Mouse (Mus musculus) stomach, embryonic 14.5 days (tissue): ENCODE results near the gene Gm20532. TPM values are rescaled to one million over a fixed set of nuclear protein-coding genes. Genes with fewer than 3 reads are reported as not detected.
A peak's percentile ranks its signal among the peaks of the same experiment; 100 is the strongest.

ENCODE experiments used
- ATAC-seq: fragments of 200-750 bp; cut with Nextera tagmentation; 2 replicates; pipeline ENCODE4 v1.8.0; 2017; ENCODE audit warnings: low read depth, moderate TSS enrichment; ENCODE audit not compliant: insufficient number of reproducible peaks, insufficient read depth, low FRiP score
- H3K27ac ChIP-seq: fragments of 300-500 bp; sonication (generic); 2 replicates; pipeline ENCODE4 v1.5.1; 2014; ENCODE audit warnings: mild to moderate bottlenecking, low read length, moderate library complexity, mixed read lengths
- H3K27me3 ChIP-seq: fragments of 300-500 bp; sonication (generic); 2 replicates; pipeline ENCODE4 v1.6.1; 2014; ENCODE audit warnings: low read length, control low read depth, mixed read lengths; ENCODE audit not compliant: control insufficient read depth, insufficient read depth
- H3K36me3 ChIP-seq: fragments of 300-500 bp; sonication (generic); 2 replicates; pipeline ENCODE4 v1.6.1; 2014; ENCODE audit warnings: mild to moderate bottlenecking, control low read depth, low read length, moderate library complexity, mixed read lengths; ENCODE audit not compliant: control insufficient read depth, insufficient read depth
- H3K4me1 ChIP-seq: fragments of 300-500 bp; sonication (generic); 2 replicates; pipeline ENCODE4 v1.6.1; 2014; ENCODE audit warnings: low read length, control low read depth, mixed read lengths; ENCODE audit not compliant: control insufficient read depth, insufficient read depth
- H3K4me2 ChIP-seq: fragments of 300-500 bp; sonication (generic); replicated peaks from 2 replicates; pipeline ENCODE4 v1.6.1; 2014; ENCODE audit warnings: low read depth, low read length, control low read depth
- H3K4me3 ChIP-seq: fragments of 300-500 bp; sonication (generic); 2 replicates; pipeline ENCODE4 v1.5.1; 2014; ENCODE audit warnings: low read depth, low read length, control low read depth
- H3K9ac ChIP-seq: fragments of 300-500 bp; sonication (generic); replicated peaks from 2 replicates; pipeline ENCODE4 v1.6.1; 2014; ENCODE audit warnings: low read depth, mild to moderate bottlenecking, control low read depth, low read length, moderate library complexity, mixed read lengths
- H3K9me3 ChIP-seq: fragments of 300-500 bp; sonication (generic); 2 replicates; pipeline ENCODE4 v1.6.1; 2016; ENCODE audit warnings: low read depth, low read length, control low read depth; ENCODE audit not compliant: control insufficient read depth
- WGBS: fragments of 180-500 bp; shearing (Covaris S2); extraction: QIAGEN DNeasy Blood & Tissue Kit; methylation state at CpG from one replicate; pipeline ENCODE4 v1.1.7; 2014; 5-methylcytosine and 5-hydroxymethylcytosine counted together
- polyA plus RNA-seq: library from polyadenylated mRNA; unstranded; fragments of >200 nt; fragmentation: Nextera tagmentation; extraction: Ambion mirVana; gene quantifications from 2 replicates; pipeline ENCODE4 v1.2.1, GENCODE M21; 2014

Gene Gm20532
- polyA plus RNA-seq, 1 experiment from 2014 or later: not detected

GRCm38 (mm10) chr2:26594461-26594933, 8.1 kb downstream of the Gm20532 start:
- Histone ChIP-seq H3K27ac (peak overlapping the region; percentile 10; the same call in 1 of the 2 replicates), H3K4me1 (no peaks in the 10 kb centered on the region), H3K4me2 (no peak overlapping the region), H3K9ac (no peak overlapping the region), H3K9me3 (no peaks in the 10 kb centered on the region), H3K4me3 (no peak overlapping the region), H3K27me3 (no peaks in the 10 kb centered on the region), H3K36me3 (peaks cover 24% of the 10 kb centered on the region; the same call in 1 of the 2 replicates)
- WGBS: 85% methylated on average over 7 of the region's 7 CpGs
- peak; percentile 12; the same call in 1 of the 2 replicates for ATAC-seq

DNA sequence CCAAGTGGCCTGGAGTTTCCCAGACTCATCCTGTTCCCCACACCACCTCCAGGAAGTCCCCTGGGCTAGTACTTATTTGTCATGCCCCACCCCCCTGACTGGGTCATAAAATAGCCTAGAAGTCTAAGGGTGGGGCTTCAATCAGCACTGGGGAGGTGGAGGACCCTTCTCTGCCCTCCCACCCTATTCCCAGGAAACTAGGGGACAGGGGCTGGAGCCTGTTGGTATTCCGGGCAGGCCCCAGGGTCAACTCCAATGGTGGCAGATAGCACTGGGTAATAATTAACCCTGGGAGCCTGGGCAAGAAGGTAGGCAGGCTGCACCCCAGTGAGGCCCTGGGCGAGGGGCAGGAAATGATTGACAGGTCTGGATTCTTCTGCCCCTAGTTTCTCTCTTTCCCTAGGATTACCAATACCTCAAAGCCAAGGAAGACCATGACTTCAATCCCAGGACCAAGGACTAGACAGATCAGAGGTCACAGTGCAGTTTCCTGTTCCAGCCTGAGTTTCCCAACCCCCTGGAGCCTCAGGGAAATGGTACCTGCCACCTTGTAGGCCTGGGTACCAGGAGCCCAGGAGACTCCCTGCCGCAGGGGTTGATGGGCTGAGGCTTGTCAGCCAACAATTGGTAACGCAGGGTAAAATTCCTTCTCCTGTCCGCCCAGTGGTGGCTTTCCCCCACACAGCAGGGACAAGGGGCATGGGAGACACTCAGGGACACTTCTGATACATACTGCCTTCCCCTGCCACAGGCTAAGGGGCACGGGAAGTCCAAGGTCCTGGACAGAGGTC, 8.7 kb downstream of the Gm20532 start:
- H3K4me2 ChIP-seq: no peak overlapping the region
- H3K4me3 ChIP-seq: no peak overlapping the region
- ATAC-seq: peak; percentile 79
- WGBS: 66% methylated on average over 6 of the region's 6 CpGs
- peak overlapping the region; percentile 39; the same call in 1 of the 2 replicates for H3K27ac ChIP-seq
- no peaks in the 10 kb centered on the region for H3K4me1 ChIP-seq
- no peak overlapping the region for H3K9ac ChIP-seq
- H3K36me3 ChIP-seq: peaks cover 24% of the 10 kb centered on the region; the same call in 1 of the 2 replicates
- H3K9me3 ChIP-seq: no peaks in the 10 kb centered on the region
- no peaks in the 10 kb centered on the region for H3K27me3 ChIP-seq

DNA sequence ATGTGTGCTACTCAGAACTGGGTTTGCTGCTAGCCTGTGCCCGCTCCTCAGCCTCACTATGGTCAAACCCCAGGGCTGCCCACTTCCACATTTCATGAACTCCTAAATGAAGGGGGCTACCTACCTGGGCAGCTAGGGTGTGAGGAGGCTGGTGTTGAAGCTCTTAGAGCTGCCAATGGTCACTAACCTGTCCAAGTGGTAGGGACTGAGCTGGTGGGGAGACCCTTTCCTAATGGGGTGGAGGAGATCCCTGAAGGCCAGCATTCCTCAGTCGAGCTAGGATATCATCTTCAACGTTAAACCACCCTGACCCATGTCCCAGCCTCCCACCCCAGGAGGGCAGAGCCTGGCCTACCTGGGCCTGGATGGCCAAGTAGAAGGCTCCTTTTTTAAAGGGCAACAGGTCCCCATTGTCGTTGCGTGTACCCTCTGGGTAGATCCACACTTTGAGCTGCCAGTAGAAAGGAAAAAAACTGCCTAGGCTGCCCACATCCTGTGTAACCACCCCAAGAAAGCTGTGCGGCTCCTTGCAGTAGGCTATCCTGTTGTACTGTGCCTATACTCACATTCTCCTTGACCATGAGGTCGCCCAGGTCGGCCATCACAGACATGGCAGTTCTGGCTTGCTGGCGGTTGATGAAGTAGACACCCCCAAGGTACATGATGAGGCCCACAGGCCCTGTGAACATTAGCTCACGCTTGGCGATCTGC, 9.4 kb downstream of the Gm20532 start:
- 76% methylated on average over 11 of the region's 11 CpGs for WGBS
- no peaks in the 10 kb centered on the region for H3K27me3 ChIP-seq
- H3K9ac ChIP-seq: no peak overlapping the region
- H3K4me2 ChIP-seq: no peak overlapping the region
- H3K4me3 ChIP-seq: no peak overlapping the region
- H3K36me3 ChIP-seq: peaks cover 24% of the 10 kb centered on the region; the same call in 1 of the 2 replicates
- no peak for ATAC-seq
- H3K27ac ChIP-seq: peak overlapping the region; percentile 39; the same call in 1 of the 2 replicates
- H3K4me1 ChIP-seq: no peaks in the 10 kb centered on the region
- no peaks in the 10 kb centered on the region for H3K9me3 ChIP-seq

DNA sequence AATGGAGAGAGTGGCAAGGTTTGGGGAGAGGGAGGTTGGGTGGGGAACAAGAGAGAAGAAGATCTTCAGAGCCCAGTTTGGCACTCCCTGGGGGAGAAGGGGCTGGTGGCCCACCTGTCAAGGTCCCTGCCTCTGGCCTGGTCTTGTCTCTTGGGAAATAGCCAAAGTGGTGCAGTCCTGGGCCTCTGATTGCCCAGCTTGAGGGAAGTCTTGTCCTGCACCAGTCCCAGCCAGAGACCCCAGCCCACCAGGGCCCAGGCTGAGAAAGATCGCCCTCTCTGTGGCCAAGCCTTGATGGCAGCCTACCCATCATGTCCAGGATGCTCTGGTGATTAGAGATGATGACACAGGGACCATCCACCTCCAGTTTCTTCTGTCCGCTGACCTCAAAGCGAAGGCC, 10.5 kb downstream of the Gm20532 start:
- Histone ChIP-seq H3K4me1 (no peaks in the 10 kb centered on the region), H3K4me3 (no peak overlapping the region), H3K36me3 (peaks cover 23% of the 10 kb centered on the region; the same call in 1 of the 2 replicates), H3K4me2 (no peak overlapping the region), H3K9me3 (no peaks in the 10 kb centered on the region), H3K27me3 (no peaks in the 10 kb centered on the region), H3K27ac (no peak overlapping the region), H3K9ac (no peak overlapping the region)
- 95% methylated on average over 3 of the region's 3 CpGs for WGBS
- no peak for ATAC-seq

DNA sequence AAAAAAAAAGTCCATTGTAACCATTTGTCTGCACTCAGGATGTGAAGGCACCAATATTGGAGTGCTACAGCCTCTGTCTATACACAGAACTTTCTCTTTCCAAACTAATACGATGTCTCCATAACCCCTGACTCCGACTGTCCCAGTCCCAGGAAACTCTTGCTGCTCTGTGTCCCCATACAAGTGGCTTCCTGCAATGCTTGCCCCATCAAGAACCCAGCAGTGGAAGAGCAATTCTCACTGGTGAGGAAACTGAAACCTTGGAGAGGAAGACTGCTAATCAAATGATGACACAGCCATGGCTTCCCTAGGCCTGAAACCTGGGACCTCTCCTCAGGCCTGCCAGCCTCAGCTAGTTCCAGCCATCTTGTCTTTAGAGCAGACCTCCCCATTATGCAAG, 11.4 kb downstream of the Gm20532 start:
- Histone ChIP-seq H3K4me1 (0 out of 2 replicates have a peak, but pooled peaks cover 2% of the 10 kb centered on the region), H3K4me2 (no peak overlapping the region), H3K36me3 (peaks cover 15% of the 10 kb centered on the region; the same call in 1 of the 2 replicates), H3K27ac (no peak overlapping the region), H3K4me3 (no peak overlapping the region), H3K9ac (no peak overlapping the region), H3K27me3 (no peaks in the 10 kb centered on the region), H3K9me3 (no peaks in the 10 kb centered on the region)
- 81% methylated on average over 2 of the region's 2 CpGs for WGBS
- no peak for ATAC-seq

GRCm38 (mm10) chr2:26598462-26598861, 12.0 kb downstream of the Gm20532 start:
- ATAC-seq: no peak
- Histone ChIP-seq H3K4me1 (0 out of 2 replicates have a peak, but pooled peaks cover 8% of the 10 kb centered on the region), H3K36me3 (peaks cover 9% of the 10 kb centered on the region; the same call in 1 of the 2 replicates), H3K27ac (no peak overlapping the region), H3K9ac (no peak overlapping the region), H3K27me3 (no peaks in the 10 kb centered on the region), H3K4me2 (no peak overlapping the region), H3K4me3 (no peak overlapping the region), H3K9me3 (no peaks in the 10 kb centered on the region)
- WGBS: 73% methylated on average over 3 of the region's 3 CpGs

GRCm38 (mm10) chr2:26599965-26600364, 13.5 kb downstream of the Gm20532 start:
- WGBS: 87% methylated on average over 4 of the region's 4 CpGs
- no peak for ATAC-seq
- H3K4me1 ChIP-seq: 0 out of 2 replicates have a peak, but pooled peaks cover 12% of the 10 kb centered on the region

GRCm38 (mm10) chr2:26600664-26601063, 14.2 kb downstream of the Gm20532 start:
- Histone ChIP-seq H3K9me3 (no peaks in the 10 kb centered on the region), H3K27me3 (no peaks in the 10 kb centered on the region), H3K4me2 (no peak overlapping the region), H3K4me1 (0 out of 2 replicates have a peak, but pooled peaks cover 12% of the 10 kb centered on the region), H3K27ac (no peak overlapping the region), H3K9ac (no peak overlapping the region), H3K4me3 (no peak overlapping the region), H3K36me3 (peaks cover 3% of the 10 kb centered on the region; the same call in 1 of the 2 replicates)
- WGBS: 77% methylated on average over 2 of the region's 2 CpGs
- ATAC-seq: no peak

More at GRCm38 (mm10) chr2:26599965-26600364, 13.5 kb downstream of the Gm20532 start:
- Histone ChIP-seq H3K4me2 (no peak overlapping the region), H3K9ac (no peak overlapping the region), H3K4me3 (no peak overlapping the region), H3K9me3 (no peaks in the 10 kb centered on the region), H3K36me3 (peaks cover 3% of the 10 kb centered on the region; the same call in 1 of the 2 replicates), H3K27ac (no peak overlapping the region), H3K27me3 (no peaks in the 10 kb centered on the region)
